Mouse (Mus musculus): ENCODE results near the gene Cops9.

DNA sequence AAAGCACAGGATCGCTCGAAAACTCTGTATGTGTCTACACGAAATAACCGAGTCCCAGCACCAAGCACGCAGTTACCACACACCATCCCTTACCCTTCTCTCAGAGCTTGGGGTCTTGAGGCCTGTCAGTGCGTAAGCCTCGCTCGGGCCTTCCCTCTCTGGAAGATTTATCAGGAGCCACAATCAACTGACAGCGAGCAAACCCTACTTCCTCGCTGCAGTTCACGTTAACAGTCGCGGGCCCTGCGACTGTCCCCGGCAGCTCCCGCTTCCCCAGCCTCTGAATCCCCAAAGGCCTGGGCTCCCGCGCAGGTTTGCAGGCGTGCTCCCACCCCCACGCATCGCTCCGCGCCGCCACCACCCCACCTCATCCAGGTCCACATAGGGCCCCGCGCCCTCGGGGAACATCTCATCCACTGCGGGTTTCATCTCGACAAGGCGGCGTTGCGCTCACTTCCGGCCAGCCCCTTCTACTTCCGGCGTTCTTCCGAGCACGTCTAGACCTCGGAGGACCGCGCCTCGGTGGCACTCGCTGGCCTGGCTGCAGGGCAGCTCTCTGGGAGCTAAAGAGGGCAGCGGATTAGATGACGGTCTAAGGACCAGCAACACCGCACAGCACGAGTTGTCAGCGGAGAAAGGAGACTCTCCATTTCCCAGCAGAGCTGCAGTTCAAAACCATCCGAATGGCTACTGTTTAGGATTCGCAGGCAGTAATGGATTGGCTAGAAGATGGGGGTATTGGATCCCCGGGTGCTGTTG, at the start of gene Cops9:
- no peak for TF ChIP-seq CTCF (IDR thresholded peaks at IDR 0.05; ENCODE audit: low read depth)
- no peak for TF ChIP-seq EP300 (IDR thresholded peaks at IDR 0.05; ENCODE audit: low read depth)
